Mouse (Mus musculus) urinary bladder, adult 18-20 months (tissue): ENCODE measurements around the gene Asic3.
A peak's percentile ranks its signal among the peaks of the same experiment; 100 is the strongest.

ENCODE experiments used
- DNase-seq, 2 experiments: peaks; one replicate each; pipeline ENCODE4 v3.0.0; 2022; ENCODE audit warnings: low spot score in 2 of 2, mixed read lengths in 2 of 2

The Asic3 gene

DNA sequence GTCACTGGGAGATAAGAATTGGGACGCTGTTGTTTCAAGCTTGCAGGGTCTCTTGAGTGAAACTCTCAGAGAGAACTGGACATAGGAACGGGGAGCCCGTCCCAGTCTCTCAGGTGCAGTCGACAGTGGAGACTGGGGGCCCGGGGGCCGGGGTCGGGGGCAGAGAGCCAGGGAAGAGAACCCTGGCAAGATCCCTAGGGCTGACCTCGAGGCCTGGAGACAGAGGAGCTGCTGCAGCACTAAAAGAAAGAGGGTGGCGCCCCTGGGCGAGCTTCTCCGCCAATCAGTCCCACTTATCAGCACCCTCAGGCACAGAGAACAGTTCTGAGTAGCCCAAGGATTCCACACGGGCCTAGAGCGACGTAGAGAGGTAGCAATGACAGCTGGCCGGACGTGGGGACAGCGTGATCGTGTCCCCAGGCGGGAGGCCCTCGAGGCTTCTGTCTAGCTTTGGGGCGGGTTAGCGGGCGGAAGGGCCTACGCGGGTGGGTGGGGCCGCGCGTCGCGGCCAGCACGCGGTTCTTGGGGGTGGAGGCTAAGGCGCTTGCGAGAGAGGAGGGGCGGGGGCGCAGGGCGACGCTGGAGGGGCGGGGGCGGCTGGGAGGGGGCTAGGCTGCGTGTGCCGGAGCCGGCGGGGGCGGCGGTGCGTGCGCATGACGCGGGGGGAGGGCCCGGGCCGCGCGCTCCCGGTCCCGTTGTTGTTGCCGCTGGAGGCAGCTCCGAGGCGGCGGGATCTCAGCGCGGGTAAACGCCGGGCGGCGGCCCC lies 38.3 kb downstream of the Asic3 start:
- DNase-seq, result peak; percentile 71 to 84

- DNase-seq, result peak in 1 of 2 experiments; percentile 36
These were observed 39.0 kb downstream of the Asic3 start, which contains the start of gene Agap3 for GRCm38 (mm10) chr5:24452030-24452690. Gene Agap3, plus strand, starts transcription at chr5:24452177.

DNA sequence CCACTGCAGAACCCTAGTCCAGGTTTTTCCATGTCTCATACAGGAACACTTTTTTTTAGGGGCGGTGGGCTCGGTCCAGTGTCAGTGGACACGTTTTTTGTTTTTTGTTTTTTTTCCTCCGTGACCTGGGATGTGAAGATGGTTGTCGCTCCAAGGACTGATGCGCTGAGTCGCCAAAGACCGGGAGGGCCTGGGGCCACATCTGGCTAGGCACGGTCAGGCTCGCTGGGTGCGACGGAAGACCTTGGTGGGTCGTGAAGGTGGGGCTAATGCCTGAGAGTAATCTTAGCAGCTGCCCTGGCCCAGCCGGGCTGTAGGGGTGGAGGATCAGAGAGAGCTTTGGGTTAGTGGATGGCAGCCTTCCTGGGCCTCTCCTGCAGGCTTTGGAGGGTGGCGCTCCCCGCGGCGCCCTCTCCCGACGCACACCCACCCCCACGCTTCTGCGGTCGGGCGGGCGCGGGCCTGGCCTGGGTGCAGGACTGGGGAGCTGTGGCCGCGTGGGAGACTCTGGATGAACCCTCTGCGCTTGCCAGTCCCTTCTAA lies 39.6 kb downstream of the Asic3 start:
- peak in 1 of 2 experiments; percentile 35 for DNase-seq

GRCm38 (mm10) chr5:24453283-24453984 lies 40.2 kb downstream of the Asic3 start:
- no peak for DNase-seq

GRCm38 (mm10) chr5:24453985-24454303 lies 40.8 kb downstream of the Asic3 start:
- no peak for DNase-seq

- no peak for DNase-seq
These were observed 41.9 kb downstream of the Asic3 start for GRCm38 (mm10) chr5:24455076-24455475.

GRCm38 (mm10) chr5:24455613-24456012 lies 42.4 kb downstream of the Asic3 start:
- DNase-seq, result no peak

- no peak for DNase-seq
These were observed 53.6 kb downstream of the Asic3 start for GRCm38 (mm10) chr5:24466762-24467161.
